Mouse (Mus musculus) myocyte (in vitro differentiated cells): Measurements from ENCODE around the gene Kcnk13.

Experiments used
- CEBPB ChIP-seq: IDR thresholded peaks from 2 replicates; pipeline ENCODE4 v1.6.1; 2011; ENCODE audit warnings: mild to moderate bottlenecking, moderate library complexity; ENCODE audit not compliant: poor library complexity, insufficient read depth, severe bottlenecking
- E2F4 ChIP-seq: IDR thresholded peaks from one replicate; pipeline ENCODE4 v1.6.1; 2011; ENCODE audit warnings: mild to moderate bottlenecking, control low read depth, moderate library complexity; ENCODE audit not compliant: insufficient read depth
- MAX ChIP-seq: IDR thresholded peaks from one replicate; pipeline ENCODE4 v1.6.1; 2011; ENCODE audit warnings: low read depth, mild to moderate bottlenecking, control low read depth
- MYOD1 ChIP-seq, 3 experiments: IDR thresholded peaks; one replicate each; pipeline ENCODE4 v1.6.1; 2011; ENCODE audit warnings: control low read depth in 2 of 3, low read depth in 2 of 3, mild to moderate bottlenecking in 2 of 3, moderate library complexity in 1 of 3; ENCODE audit not compliant: insufficient read length in 2 of 3, control insufficient read depth in 1 of 3
- MYOG ChIP-seq, 3 experiments: IDR thresholded peaks; one replicate each; pipeline ENCODE4 v1.6.1; 2011; ENCODE audit warnings: control low read depth in 2 of 3, low read depth in 2 of 3, mild to moderate bottlenecking in 2 of 3; ENCODE audit not compliant: insufficient read length in 2 of 3, control insufficient read depth in 1 of 3, insufficient read depth in 1 of 3
- POLR2A ChIP-seq: IDR thresholded peaks from one replicate; pipeline ENCODE4 v1.6.1; 2011; ENCODE audit warnings: low read depth, mild to moderate bottlenecking, control low read depth, moderate library complexity; ENCODE audit not compliant: insufficient read length
- POLR2AphosphoS2 ChIP-seq: IDR thresholded peaks from one replicate; pipeline ENCODE4 v1.6.1; 2011; ENCODE audit warnings: low read depth, control low read depth; ENCODE audit not compliant: insufficient read length
- REST ChIP-seq: IDR thresholded peaks from one replicate; pipeline ENCODE4 v1.6.1; 2011; ENCODE audit warnings: mild to moderate bottlenecking, control low read depth, moderate library complexity; ENCODE audit not compliant: insufficient read depth, insufficient read length
- SRF ChIP-seq: IDR thresholded peaks from one replicate; pipeline ENCODE4 v1.6.1; 2011; ENCODE audit warnings: low read depth; ENCODE audit not compliant: control insufficient read depth, insufficient read length
- TCF12 ChIP-seq: IDR thresholded peaks from one replicate; pipeline ENCODE4 v1.6.1; 2011; ENCODE audit warnings: mild to moderate bottlenecking, control low read depth; ENCODE audit not compliant: poor library complexity, insufficient read depth, severe bottlenecking
- USF1 ChIP-seq: IDR thresholded peaks from one replicate; pipeline ENCODE4 v1.6.1; 2011; ENCODE audit warnings: low read depth, mild to moderate bottlenecking, control low read depth, moderate library complexity

DNA sequence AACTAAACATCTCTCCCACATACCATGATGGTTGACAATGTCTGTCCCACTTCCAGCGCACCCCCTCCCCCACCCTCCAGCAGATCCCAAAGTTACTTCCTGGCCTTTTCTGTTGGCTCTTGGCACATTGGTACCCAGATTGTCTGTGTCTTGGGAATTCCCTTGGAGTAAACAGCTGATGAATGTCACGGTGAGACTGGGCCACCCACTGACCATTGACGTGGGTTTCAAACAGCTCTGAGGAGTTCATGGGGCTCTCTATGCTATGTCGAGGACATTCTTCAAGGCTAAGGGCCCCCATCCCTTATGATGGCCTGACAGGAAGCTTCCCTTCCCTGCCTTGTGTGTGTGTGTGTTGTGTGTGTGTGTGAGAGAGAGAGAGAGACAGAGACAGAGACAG lies 5.6 kb downstream of the Kcnk13 start:
- TF ChIP-seq POLR2A (no peak), E2F4 (no peak), TCF12 (no peak), POLR2AphosphoS2 (no peak), MAX (no peak), MYOG (IDR thresholded peaks at IDR 0.05; ENCODE audit: control insufficient read depth in 1 of 3, insufficient read depth in 1 of 3, insufficient read length in 2 of 3, low read depth in 2 of 3) (no peak), CEBPB (no peak), SRF (no peak), USF1 (no peak), MYOD1 (IDR thresholded peaks at IDR 0.05; ENCODE audit: control insufficient read depth in 1 of 3, insufficient read length in 2 of 3, low read depth in 2 of 3) (no peak), REST (no peak)
